Mouse (Mus musculus) limb, embryonic 12.5 days (tissue): ENCODE results near the gene Prpf18. TPM values are rescaled to one million over a fixed set of nuclear protein-coding genes. Genes with fewer than 3 reads are reported as not detected.
A peak's percentile ranks its signal among the peaks of the same experiment; 100 is the strongest.
"Not testable (repeated sequence)": the region's sequence is repeated elsewhere in the genome, so short reads cannot be mapped to it uniquely, and the experiment has no call there.

ENCODE experiments used
- ATAC-seq: fragments of 200-750 bp; cut with Nextera tagmentation; 2 replicates; pipeline ENCODE4 v1.8.0; 2017; ENCODE audit warnings: low read depth, moderate TSS enrichment; ENCODE audit not compliant: insufficient number of reproducible peaks, insufficient read depth, low FRiP score, low TSS enrichment
- H3K27ac ChIP-seq: fragments of 300-500 bp; sonication (generic); 2 replicates; pipeline ENCODE4 v1.5.1; 2016; ENCODE audit warnings: mild to moderate bottlenecking, moderate library complexity
- H3K27me3 ChIP-seq: fragments of 300-500 bp; sonication (generic); 2 replicates; pipeline ENCODE4 v1.6.1; 2016; ENCODE audit warnings: mild to moderate bottlenecking, moderate library complexity
- H3K36me3 ChIP-seq: fragments of 300-500 bp; sonication (generic); 2 replicates; pipeline ENCODE4 v1.6.1; 2016; ENCODE audit warnings: mild to moderate bottlenecking, moderate library complexity
- H3K4me1 ChIP-seq: fragments of 300-500 bp; sonication (generic); replicated peaks from 2 replicates; pipeline ENCODE4 v1.6.1; 2016
- H3K4me2 ChIP-seq: fragments of 300-500 bp; sonication (generic); 2 replicates; pipeline ENCODE4 v1.6.1; 2016; ENCODE audit warnings: mild to moderate bottlenecking, moderate library complexity
- H3K4me3 ChIP-seq: fragments of 300-500 bp; sonication (generic); replicated peaks from 2 replicates; pipeline ENCODE4 v1.5.1; 2016; ENCODE audit warnings: mild to moderate bottlenecking
- H3K9ac ChIP-seq: fragments of 300-500 bp; sonication (generic); replicated peaks from 2 replicates; pipeline ENCODE4 v1.6.1; 2016; ENCODE audit warnings: mild to moderate bottlenecking, moderate library complexity
- H3K9me3 ChIP-seq: fragments of 300-500 bp; sonication (generic); 2 replicates; pipeline ENCODE4 v1.6.1; 2016; ENCODE audit warnings: mild to moderate bottlenecking, moderate library complexity
- whole genome bisulfite sequencing: fragments of 180-500 bp; shearing (Covaris S2); methylation state at CpG from one replicate; pipeline ENCODE4 v1.1.7; 2016; 5-methylcytosine and 5-hydroxymethylcytosine counted together
- polyA plus RNA-seq: library from polyadenylated mRNA; unstranded; fragments of >200 nt; fragmentation: Nextera tagmentation; extraction: Ambion mirVana; gene quantifications from 2 replicates; pipeline ENCODE4 v1.2.1, GENCODE M21; 2016

The Prpf18 gene
- polyA plus RNA-seq, 1 experiment from 2014 or later = 44.6 TPM

GRCm38 (mm10) chr2:4630197-4630835, 21.6 kb downstream of the Prpf18 start:
- H3K4me1 ChIP-seq = no peaks in the 10 kb centered on the region
- 94% methylated on average over 10 of the region's 10 CpGs for WGBS
- no peak overlapping the region for H3K27ac ChIP-seq
- no peaks in the 10 kb centered on the region for H3K27me3 ChIP-seq
- H3K9ac ChIP-seq = no peak overlapping the region
- ATAC-seq = no peak
- no peak overlapping the region for H3K4me2 ChIP-seq
- H3K9me3 ChIP-seq = no peaks in the 10 kb centered on the region
- no peak overlapping the region for H3K4me3 ChIP-seq
- H3K36me3 ChIP-seq = peaks cover 72% of the 10 kb centered on the region

- Histone ChIP-seq H3K36me3 (peaks cover 67% of the 10 kb centered on the region), H3K27me3 (no peaks in the 10 kb centered on the region), H3K9me3 (no peaks in the 10 kb centered on the region), H3K9ac (no peak overlapping the region), H3K27ac (no peak overlapping the region), H3K4me1 (no peaks in the 10 kb centered on the region), H3K4me3 (no peak overlapping the region), H3K4me2 (no peak overlapping the region)
- 89% methylated on average over 11 of the region's 11 CpGs for WGBS
- ATAC-seq = no peak
These were observed 22.4 kb downstream of the Prpf18 start for GRCm38 (mm10) chr2:4629470-4629869.

DNA sequence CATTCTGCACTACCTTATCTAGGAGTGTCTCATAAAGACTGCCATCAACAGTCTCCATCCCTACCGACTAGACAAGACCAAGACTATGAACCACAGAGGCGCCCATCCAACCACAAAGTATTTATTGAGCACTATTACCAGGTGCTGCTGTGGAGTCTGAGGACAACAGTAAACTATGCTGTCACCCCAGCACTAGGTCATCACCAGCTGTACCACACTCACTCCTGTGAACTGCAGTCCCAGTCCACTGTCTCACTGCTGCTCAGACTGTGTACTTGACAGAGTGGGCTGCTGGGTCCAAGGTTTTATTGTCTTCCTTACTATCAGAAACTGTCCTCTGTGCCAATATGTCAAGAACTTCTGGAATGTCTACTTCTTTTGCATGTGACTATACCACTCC, 23.0 kb downstream of the Prpf18 start:
- 85% methylated on average over 2 of the region's 2 CpGs for WGBS
- H3K4me1 ChIP-seq = no peaks in the 10 kb centered on the region
- peaks cover 67% of the 10 kb centered on the region for H3K36me3 ChIP-seq
- no peak overlapping the region for H3K4me3 ChIP-seq
- no peak overlapping the region for H3K27ac ChIP-seq
- no peaks in the 10 kb centered on the region for H3K9me3 ChIP-seq
- no peak for ATAC-seq
- no peak overlapping the region for H3K9ac ChIP-seq
- no peaks in the 10 kb centered on the region for H3K27me3 ChIP-seq
- H3K4me2 ChIP-seq = no peak overlapping the region

DNA sequence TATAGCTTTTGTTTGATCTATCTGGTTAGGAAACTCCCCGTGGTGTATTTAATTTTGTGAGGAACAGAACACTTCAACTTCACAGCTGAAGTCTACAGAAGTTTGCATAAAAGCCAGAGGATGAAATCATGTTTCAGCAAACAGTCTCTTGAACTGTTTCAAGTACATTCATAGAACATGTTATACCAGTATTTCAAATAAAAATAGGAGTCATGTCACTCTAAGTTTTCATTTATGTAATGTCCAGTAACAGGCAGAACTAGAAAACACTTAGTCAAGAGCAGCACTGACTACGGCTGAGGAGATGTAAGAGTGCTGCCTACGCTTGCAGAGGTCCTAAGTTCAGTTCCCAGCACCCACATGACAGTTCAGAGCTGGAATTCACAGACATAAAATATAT, 25.0 kb downstream of the Prpf18 start:
- H3K27ac ChIP-seq = no peak overlapping the region
- H3K4me3 ChIP-seq = no peak overlapping the region
- H3K36me3 ChIP-seq = peaks cover 65% of the 10 kb centered on the region

GRCm38 (mm10) chr2:4621471-4621985, 30.4 kb downstream of the Prpf18 start:
- no peak overlapping the region for H3K4me2 ChIP-seq
- no peak for ATAC-seq
- H3K9ac ChIP-seq = no peak overlapping the region
- peaks cover 24% of the 10 kb centered on the region for H3K4me1 ChIP-seq
- no peak overlapping the region for H3K4me3 ChIP-seq
- no peaks in the 10 kb centered on the region for H3K27me3 ChIP-seq
- no peaks in the 10 kb centered on the region for H3K9me3 ChIP-seq
- 68% methylated on average over 3 of the region's 3 CpGs for WGBS
- H3K27ac ChIP-seq = peak overlapping the region; percentile 79
- peaks cover 29% of the 10 kb centered on the region for H3K36me3 ChIP-seq

More for the DNA sequence above, 25.0 kb downstream of the Prpf18 start:
- Histone ChIP-seq H3K4me1 (no peaks in the 10 kb centered on the region), H3K9me3 (no peaks in the 10 kb centered on the region), H3K4me2 (no peak overlapping the region), H3K27me3 (no peaks in the 10 kb centered on the region), H3K9ac (no peak overlapping the region)
- WGBS = 92% methylated on average over 3 of the region's 3 CpGs
- ATAC-seq = no peak

DNA sequence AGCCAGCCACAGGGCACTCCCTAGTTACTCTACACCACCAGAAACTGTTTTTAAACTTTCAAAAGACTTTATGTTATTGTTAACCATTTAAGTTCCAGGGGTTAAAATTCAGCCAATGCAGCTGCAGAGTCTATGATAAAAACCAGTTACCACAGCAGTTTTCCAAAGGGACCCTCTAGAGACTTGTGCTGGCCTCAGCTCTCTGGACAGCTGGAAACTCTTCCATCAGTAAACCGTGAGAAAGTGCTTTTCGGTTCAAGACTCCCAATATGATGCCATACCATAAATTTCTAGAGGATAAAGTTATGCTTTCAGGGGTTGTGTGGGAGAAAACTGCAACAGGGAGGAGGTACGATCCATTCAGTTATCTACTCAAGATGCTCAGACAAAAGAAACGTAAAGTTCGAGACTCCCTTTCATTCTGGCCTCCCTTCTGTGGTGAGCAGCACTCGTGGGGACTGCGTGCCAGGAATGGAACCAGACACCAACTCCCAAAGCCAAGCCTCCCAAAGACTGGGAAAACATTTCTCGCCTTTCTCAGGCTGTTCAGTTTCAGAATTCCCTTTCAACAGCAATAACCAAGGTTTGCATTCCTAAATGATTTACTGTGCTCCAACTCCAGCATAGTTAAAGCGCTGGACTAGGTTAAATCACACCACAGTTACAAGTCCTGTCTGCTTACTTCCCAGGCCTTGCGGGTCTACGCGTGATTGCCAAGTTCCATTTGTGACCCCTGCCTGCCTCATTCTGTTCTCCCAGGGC, 31.1 kb downstream of the Prpf18 start:
- H3K27me3 ChIP-seq = no peaks in the 10 kb centered on the region
- H3K27ac ChIP-seq = peak overlapping the region; percentile 79
- peaks cover 23% of the 10 kb centered on the region for H3K36me3 ChIP-seq
- no peak overlapping the region for H3K4me3 ChIP-seq
- no peak overlapping the region for H3K9ac ChIP-seq
- no peaks in the 10 kb centered on the region for H3K9me3 ChIP-seq
- no peak overlapping the region; the same call in 1 of the 2 replicates for H3K4me2 ChIP-seq
- H3K4me1 ChIP-seq = peaks cover 24% of the 10 kb centered on the region
- 49% methylated on average over 12 of the region's 12 CpGs for WGBS
- no peak for ATAC-seq

DNA sequence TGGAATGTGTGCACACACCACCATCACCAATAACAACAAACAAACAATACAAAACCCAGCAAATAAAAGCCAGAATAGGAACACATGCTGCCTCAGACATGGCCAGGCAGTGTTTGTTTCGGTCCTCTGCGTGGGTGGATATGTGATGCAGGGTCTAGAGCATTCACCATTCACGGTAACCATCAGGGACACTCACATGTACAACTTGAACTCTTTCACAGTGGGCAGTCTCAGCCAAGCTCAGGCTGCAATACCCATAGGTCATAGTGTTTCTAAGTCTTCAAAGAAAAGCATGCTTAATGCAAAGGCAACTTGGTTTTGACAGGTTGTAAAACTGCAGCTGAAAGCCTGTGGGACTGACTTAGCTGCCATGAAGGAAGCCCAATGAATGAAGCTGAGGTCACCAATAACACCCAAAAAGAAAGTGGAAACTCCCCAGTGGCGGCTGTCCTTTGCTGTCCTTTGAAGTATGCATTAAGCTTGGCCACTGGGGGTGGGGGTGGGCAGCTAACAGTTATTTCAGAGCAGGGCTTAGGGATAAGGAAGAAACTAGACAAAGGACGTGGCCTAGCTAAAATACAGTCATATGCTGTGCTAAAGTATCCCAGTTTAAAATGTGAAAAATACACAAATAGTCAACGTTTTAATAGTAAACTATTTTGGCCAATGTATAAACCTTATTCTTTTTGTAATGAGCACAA, 31.9 kb downstream of the Prpf18 start:
- Histone ChIP-seq H3K27me3 (no peaks in the 10 kb centered on the region), H3K4me2 (no peak overlapping the region), H3K4me1 (peaks cover 24% of the 10 kb centered on the region), H3K9me3 (no peaks in the 10 kb centered on the region), H3K9ac (no peak overlapping the region), H3K4me3 (no peak overlapping the region), H3K36me3 (peaks cover 27% of the 10 kb centered on the region), H3K27ac (peak overlapping the region; percentile 79)
- peak; percentile 84 for ATAC-seq
- WGBS = 43% methylated on average over 6 of the region's 6 CpGs

- Histone ChIP-seq H3K36me3 (peaks cover 27% of the 10 kb centered on the region), H3K4me1 (peaks cover 24% of the 10 kb centered on the region)
- H3K27me3 ChIP-seq, H3K9ac ChIP-seq, H3K4me2 ChIP-seq, H3K27ac ChIP-seq, ATAC-seq, H3K4me3 ChIP-seq, H3K9me3 ChIP-seq: not testable (repeated sequence)
These were observed 32.8 kb downstream of the Prpf18 start for GRCm38 (mm10) chr2:4619126-4619525.

GRCm38 (mm10) chr2:4616995-4617394, 34.9 kb downstream of the Prpf18 start:
- Histone ChIP-seq H3K4me1 (peaks cover 24% of the 10 kb centered on the region), H3K27me3 (no peaks in the 10 kb centered on the region), H3K4me2 (no peak overlapping the region), H3K27ac (no peak overlapping the region), H3K4me3 (no peak overlapping the region), H3K9ac (no peak overlapping the region), H3K9me3 (no peaks in the 10 kb centered on the region), H3K36me3 (peaks cover 32% of the 10 kb centered on the region)
- ATAC-seq = no peak
- 90% methylated on average over 4 of the region's 4 CpGs for WGBS

DNA sequence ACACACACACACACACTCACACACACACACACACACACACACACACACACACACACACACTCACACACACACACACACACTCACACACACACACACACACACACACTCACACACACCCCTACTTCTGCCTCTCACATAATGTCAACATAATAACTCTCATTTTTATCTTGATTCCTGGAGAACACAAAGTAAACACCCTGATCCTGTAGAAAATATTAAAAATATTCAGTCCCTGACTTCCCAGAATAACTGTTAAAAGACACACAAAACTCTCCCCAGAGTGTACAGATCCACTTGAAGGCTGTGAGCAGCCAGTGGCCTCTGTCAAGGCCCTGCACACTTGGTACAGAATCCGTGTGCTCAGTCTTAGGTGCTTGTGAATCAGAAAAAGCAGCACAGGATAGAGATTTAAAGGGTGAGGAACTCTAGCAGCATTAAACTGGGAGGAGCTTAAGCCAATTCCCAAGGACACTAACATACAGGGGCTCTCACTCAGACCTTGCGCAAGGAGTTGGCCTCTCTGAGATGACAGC, 36.8 kb downstream of the Prpf18 start:
- Histone ChIP-seq H3K4me2 (no peak overlapping the region), H3K4me1 (peaks cover 6% of the 10 kb centered on the region), H3K4me3 (no peak overlapping the region), H3K27ac (no peak overlapping the region), H3K9ac (no peak overlapping the region), H3K9me3 (no peaks in the 10 kb centered on the region), H3K27me3 (no peaks in the 10 kb centered on the region), H3K36me3 (peaks cover 51% of the 10 kb centered on the region)
- no peak for ATAC-seq
- WGBS = 85% methylated on average over 2 of the region's 2 CpGs

- H3K27ac ChIP-seq, H3K4me1 ChIP-seq, H3K4me3 ChIP-seq, H3K9me3 ChIP-seq, ATAC-seq, H3K4me2 ChIP-seq, H3K9ac ChIP-seq, H3K27me3 ChIP-seq: not testable (repeated sequence)
- peaks cover 58% of the 10 kb centered on the region for H3K36me3 ChIP-seq
- 52% methylated on average over 6 of the region's 6 CpGs for WGBS
These were observed 37.5 kb downstream of the Prpf18 start for GRCm38 (mm10) chr2:4614276-4614929.
